Mouse (Mus musculus): ENCODE measurements around the gene Tnnc2. TPM values are rescaled to one million over a fixed set of nuclear protein-coding genes. Genes with fewer than 3 reads are reported as not detected.

Tnnc2 gene
- polyA plus RNA-seq, 1 experiment from 2014 or later, result 1.7 TPM

GRCm38 (mm10) chr2:164781876-164782275 lies 2.1 kb upstream of the Tnnc2 start:
- Histone ChIP-seq H3K4me1 (ENCODE audit: control insufficient read depth in 2 of 2, insufficient read depth in 2 of 2, low read length in 2 of 2) (peaks cover 3 to 9% of the 10 kb centered on the region in 2 experiments), H3K27me3 (ENCODE audit: control insufficient read depth, insufficient read depth, low read length) (0 out of 2 replicates have a peak, but pooled peaks cover under 1% of the 10 kb centered on the region), H3K9me3 (ENCODE audit: control insufficient read depth, low read length) (no peaks in the 10 kb centered on the region), H3K36me3 (ENCODE audit: control insufficient read depth, insufficient read depth, low read length) (no peaks in the 10 kb centered on the region), H3K9ac (ENCODE audit: low read length) (no peak overlapping the region), H3K27ac (replicated peaks in 1 of 2; ENCODE audit: control insufficient read depth in 1 of 2, insufficient read depth in 1 of 2, low read depth in 2 of 2, low read length in 2 of 2) (no peak overlapping the region), H3K4me2 (ENCODE audit: low read length) (no peak overlapping the region), H3K4me3 (ENCODE audit: control insufficient read depth in 1 of 2, insufficient read depth in 1 of 2, low read depth in 1 of 2, low read length in 2 of 2) (no peak overlapping the region)
- ATAC-seq (ENCODE audit: insufficient number of reproducible peaks, insufficient read depth, low FRiP score, low read depth), result no peak
- WGBS, result 61% methylated on average over 4 of the region's 4 CpGs

- ATAC-seq (ENCODE audit: insufficient number of reproducible peaks, insufficient read depth, low FRiP score, low read depth), result no peak
- H3K9me3 ChIP-seq (ENCODE audit: control insufficient read depth, low read length), result no peaks in the 10 kb centered on the region
- no peak overlapping the region for H3K9ac ChIP-seq (ENCODE audit: low read length)
- H3K27ac ChIP-seq (replicated peaks in 1 of 2; ENCODE audit: control insufficient read depth in 1 of 2, insufficient read depth in 1 of 2, low read depth in 2 of 2, low read length in 2 of 2), result no peak overlapping the region
- no peak overlapping the region for H3K4me2 ChIP-seq (ENCODE audit: low read length)
- 62% methylated on average over 7 of the region's 7 CpGs for WGBS
- H3K27me3 ChIP-seq (ENCODE audit: control insufficient read depth, insufficient read depth, low read length), result 0 out of 2 replicates have a peak, but pooled peaks cover 5% of the 10 kb centered on the region
- 0 out of 2 replicates have a peak, but pooled peaks cover 2% of the 10 kb centered on the region for H3K36me3 ChIP-seq (ENCODE audit: control insufficient read depth, insufficient read depth, low read length)
- no peak overlapping the region for H3K4me3 ChIP-seq (ENCODE audit: control insufficient read depth in 1 of 2, insufficient read depth in 1 of 2, low read depth in 1 of 2, low read length in 2 of 2)
- no peaks in the 10 kb centered on the region; a peak in 1 of 4 replicates for H3K4me1 ChIP-seq (ENCODE audit: control insufficient read depth in 2 of 2, insufficient read depth in 2 of 2, low read length in 2 of 2)
These were observed 958 bp downstream of the Tnnc2 start for GRCm38 (mm10) chr2:164778809-164779208.

GRCm38 (mm10) chr2:164778015-164778287 lies 1.8 kb downstream of the Tnnc2 start:
- ATAC-seq (ENCODE audit: insufficient number of reproducible peaks, insufficient read depth, low FRiP score, low read depth), result no peak
- no peak overlapping the region for H3K27ac ChIP-seq (replicated peaks in 1 of 2; ENCODE audit: control insufficient read depth in 1 of 2, insufficient read depth in 1 of 2, low read depth in 2 of 2, low read length in 2 of 2)

GRCm38 (mm10) chr2:164777246-164778014 lies 2.3 kb downstream of the Tnnc2 start:
- peaks cover 15% of the 10 kb centered on the region for H3K36me3 ChIP-seq (ENCODE audit: control insufficient read depth, insufficient read depth, low read length)
- WGBS, result 78% methylated on average over 30 of the region's 30 CpGs
- no peak overlapping the region for H3K9ac ChIP-seq (ENCODE audit: low read length)
- ATAC-seq (ENCODE audit: insufficient number of reproducible peaks, insufficient read depth, low FRiP score, low read depth), result no peak
- H3K4me2 ChIP-seq (ENCODE audit: low read length), result no peak overlapping the region
- no peak overlapping the region for H3K4me3 ChIP-seq (ENCODE audit: control insufficient read depth in 1 of 2, insufficient read depth in 1 of 2, low read depth in 1 of 2, low read length in 2 of 2)
- no peaks in the 10 kb centered on the region for H3K9me3 ChIP-seq (ENCODE audit: control insufficient read depth, low read length)
- 0 out of 2 replicates have a peak, but pooled peaks cover 5% of the 10 kb centered on the region for H3K27me3 ChIP-seq (ENCODE audit: control insufficient read depth, insufficient read depth, low read length)
- H3K27ac ChIP-seq (replicated peaks in 1 of 2; ENCODE audit: control insufficient read depth in 1 of 2, insufficient read depth in 1 of 2, low read depth in 2 of 2, low read length in 2 of 2), result no peak overlapping the region
- H3K4me1 ChIP-seq (ENCODE audit: control insufficient read depth in 2 of 2, insufficient read depth in 2 of 2, low read length in 2 of 2), result no peaks in the 10 kb centered on the region; a peak in 1 of 4 replicates

More at GRCm38 (mm10) chr2:164778015-164778287, 1.8 kb downstream of the Tnnc2 start:
- 0 out of 2 replicates have a peak, but pooled peaks cover 5% of the 10 kb centered on the region for H3K27me3 ChIP-seq (ENCODE audit: control insufficient read depth, insufficient read depth, low read length)
- no peak overlapping the region for H3K4me3 ChIP-seq (ENCODE audit: control insufficient read depth in 1 of 2, insufficient read depth in 1 of 2, low read depth in 1 of 2, low read length in 2 of 2)
- no peaks in the 10 kb centered on the region; a peak in 1 of 4 replicates for H3K4me1 ChIP-seq (ENCODE audit: control insufficient read depth in 2 of 2, insufficient read depth in 2 of 2, low read length in 2 of 2)
- no peaks in the 10 kb centered on the region for H3K9me3 ChIP-seq (ENCODE audit: control insufficient read depth, low read length)
- peaks cover 9% of the 10 kb centered on the region for H3K36me3 ChIP-seq (ENCODE audit: control insufficient read depth, insufficient read depth, low read length)
- H3K4me2 ChIP-seq (ENCODE audit: low read length), result no peak overlapping the region
- WGBS, result 90% methylated on average over 11 of the region's 11 CpGs
- no peak overlapping the region for H3K9ac ChIP-seq (ENCODE audit: low read length)

- H3K4me1 ChIP-seq (ENCODE audit: control insufficient read depth in 2 of 2, insufficient read depth in 2 of 2, low read length in 2 of 2), result peaks cover 5 to 6% of the 10 kb centered on the region in 2 experiments; a peak in 3 of 4 replicates
- H3K4me2 ChIP-seq (ENCODE audit: low read length), result no peak overlapping the region
- no peak overlapping the region for H3K27ac ChIP-seq (replicated peaks in 1 of 2; ENCODE audit: control insufficient read depth in 1 of 2, insufficient read depth in 1 of 2, low read depth in 2 of 2, low read length in 2 of 2)
- 55% methylated on average over 17 of the region's 17 CpGs for WGBS
- H3K36me3 ChIP-seq (ENCODE audit: control insufficient read depth, insufficient read depth, low read length), result peaks cover 21% of the 10 kb centered on the region
- 0 out of 2 replicates have a peak, but pooled peaks cover 5% of the 10 kb centered on the region for H3K27me3 ChIP-seq (ENCODE audit: control insufficient read depth, insufficient read depth, low read length)
- ATAC-seq (ENCODE audit: insufficient number of reproducible peaks, insufficient read depth, low FRiP score, low read depth), result no peak
- H3K9me3 ChIP-seq (ENCODE audit: control insufficient read depth, low read length), result no peaks in the 10 kb centered on the region
- no peak overlapping the region for H3K9ac ChIP-seq (ENCODE audit: low read length)
- H3K4me3 ChIP-seq (ENCODE audit: control insufficient read depth in 1 of 2, insufficient read depth in 1 of 2, low read depth in 1 of 2, low read length in 2 of 2), result no peak overlapping the region
These were observed 3.0 kb downstream of the Tnnc2 start for GRCm38 (mm10) chr2:164776801-164777200.

GRCm38 (mm10) chr2:164776130-164776529 lies 3.6 kb downstream of the Tnnc2 start:
- H3K4me3 ChIP-seq (ENCODE audit: control insufficient read depth in 1 of 2, insufficient read depth in 1 of 2, low read depth in 1 of 2, low read length in 2 of 2), result no peak overlapping the region
- 0 out of 2 replicates have a peak, but pooled peaks cover 5% of the 10 kb centered on the region for H3K27me3 ChIP-seq (ENCODE audit: control insufficient read depth, insufficient read depth, low read length)
- 73% methylated on average over 6 of the region's 6 CpGs for WGBS
- H3K9me3 ChIP-seq (ENCODE audit: control insufficient read depth, low read length), result no peaks in the 10 kb centered on the region
- no peak overlapping the region for H3K27ac ChIP-seq (replicated peaks in 1 of 2; ENCODE audit: control insufficient read depth in 1 of 2, insufficient read depth in 1 of 2, low read depth in 2 of 2, low read length in 2 of 2)
- H3K4me1 ChIP-seq (ENCODE audit: control insufficient read depth in 2 of 2, insufficient read depth in 2 of 2, low read length in 2 of 2), result peaks cover 11 to 12% of the 10 kb centered on the region in 2 experiments
- no peak for ATAC-seq (ENCODE audit: insufficient number of reproducible peaks, insufficient read depth, low FRiP score, low read depth)
- peaks cover 27% of the 10 kb centered on the region for H3K36me3 ChIP-seq (ENCODE audit: control insufficient read depth, insufficient read depth, low read length)
- H3K4me2 ChIP-seq (ENCODE audit: low read length), result no peak overlapping the region
- H3K9ac ChIP-seq (ENCODE audit: low read length), result no peak overlapping the region

- 72% methylated on average over 5 of the region's 5 CpGs for WGBS
- Histone ChIP-seq H3K4me1 (ENCODE audit: control insufficient read depth in 2 of 2, insufficient read depth in 2 of 2, low read length in 2 of 2) (peaks cover 13 to 23% of the 10 kb centered on the region in 2 experiments), H3K9ac (ENCODE audit: low read length) (no peak overlapping the region), H3K4me3 (ENCODE audit: control insufficient read depth in 1 of 2, insufficient read depth in 1 of 2, low read depth in 1 of 2, low read length in 2 of 2) (no peak overlapping the region), H3K27ac (replicated peaks in 1 of 2; ENCODE audit: control insufficient read depth in 1 of 2, insufficient read depth in 1 of 2, low read depth in 2 of 2, low read length in 2 of 2) (no peak overlapping the region), H3K9me3 (ENCODE audit: control insufficient read depth, low read length) (no peaks in the 10 kb centered on the region), H3K36me3 (ENCODE audit: control insufficient read depth, insufficient read depth, low read length) (peaks cover 29% of the 10 kb centered on the region), H3K27me3 (ENCODE audit: control insufficient read depth, insufficient read depth, low read length) (0 out of 2 replicates have a peak, but pooled peaks cover 5% of the 10 kb centered on the region), H3K4me2 (ENCODE audit: low read length) (no peak overlapping the region)
- ATAC-seq (ENCODE audit: insufficient number of reproducible peaks, insufficient read depth, low FRiP score, low read depth), result no peak
These were observed 5.8 kb downstream of the Tnnc2 start for GRCm38 (mm10) chr2:164773989-164774364.

Measured in heart, embryonic 14.5 days (tissue).